Mouse (Mus musculus) gonadal fat pad, adult 2 months (tissue): ENCODE data around the gene Cpm. TPM values are rescaled to one million over a fixed set of nuclear protein-coding genes. Genes with fewer than 3 reads are reported as not detected.
"Not testable (repeated sequence)": the region's sequence is repeated elsewhere in the genome, so short reads cannot be mapped to it uniquely, and the experiment has no call there.

ENCODE experiments used
- DNase-seq: peaks from one replicate; pipeline ENCODE4 v3.0.0-alpha.2; 2012; ENCODE audit warnings: low read depth
- polyA plus RNA-seq: library from polyadenylated mRNA; depleted of rRNA; stranded (reverse); fragments of >200 nt; gene quantifications from 2 replicates; pipeline ENCODE4 v1.2.3, GENCODE M21; 2012

Gene Cpm
- polyA plus RNA-seq, 1 experiment: 13.7 TPM

DNA sequence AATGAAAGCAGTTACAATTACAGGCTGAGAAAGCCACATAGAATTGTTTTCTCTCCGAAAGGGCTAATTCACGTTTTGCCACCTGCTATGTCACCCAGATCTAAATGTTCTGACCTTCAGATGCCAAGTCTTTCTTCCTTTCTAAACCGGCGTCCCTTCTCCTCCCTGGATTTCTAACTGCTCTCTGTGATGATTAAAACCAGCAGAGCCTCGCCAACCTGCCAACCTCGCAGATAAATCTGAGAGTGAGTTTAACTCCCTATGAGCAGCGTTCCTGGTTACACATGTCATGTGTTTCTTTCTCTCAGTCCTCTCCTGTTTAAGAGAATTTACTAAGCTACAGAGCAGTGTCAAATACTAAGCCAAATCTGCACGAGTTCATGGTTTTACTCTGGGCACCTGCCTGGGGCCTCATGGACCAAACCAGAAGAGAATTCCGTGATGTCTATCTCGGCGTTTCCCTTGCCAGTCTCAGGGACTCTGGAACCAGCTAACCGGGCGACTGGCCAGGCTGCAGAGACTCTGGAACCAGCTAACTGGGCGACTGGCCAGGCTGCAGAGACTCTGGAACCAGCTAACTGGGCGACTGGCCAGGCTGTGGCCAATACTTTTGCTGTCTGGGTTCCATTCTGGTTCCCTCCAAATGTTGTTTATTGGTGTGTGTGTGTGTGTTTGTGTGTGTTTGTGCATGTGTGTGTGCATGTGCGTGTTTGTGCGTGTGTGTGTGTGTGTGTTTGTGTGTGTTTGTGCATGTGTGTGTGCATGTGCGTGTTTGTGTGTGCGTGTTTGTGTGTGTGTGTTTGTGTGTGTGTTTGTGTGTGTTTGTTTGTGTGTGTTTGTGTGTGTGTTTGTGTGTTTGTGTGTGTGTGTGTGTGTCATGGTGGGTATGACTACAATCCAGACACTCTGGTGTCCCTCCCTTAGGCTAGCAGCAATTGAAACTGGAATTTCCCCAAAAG lies 89.1 kb downstream of the Cpm start:
- DNase-seq: no peak

DNA sequence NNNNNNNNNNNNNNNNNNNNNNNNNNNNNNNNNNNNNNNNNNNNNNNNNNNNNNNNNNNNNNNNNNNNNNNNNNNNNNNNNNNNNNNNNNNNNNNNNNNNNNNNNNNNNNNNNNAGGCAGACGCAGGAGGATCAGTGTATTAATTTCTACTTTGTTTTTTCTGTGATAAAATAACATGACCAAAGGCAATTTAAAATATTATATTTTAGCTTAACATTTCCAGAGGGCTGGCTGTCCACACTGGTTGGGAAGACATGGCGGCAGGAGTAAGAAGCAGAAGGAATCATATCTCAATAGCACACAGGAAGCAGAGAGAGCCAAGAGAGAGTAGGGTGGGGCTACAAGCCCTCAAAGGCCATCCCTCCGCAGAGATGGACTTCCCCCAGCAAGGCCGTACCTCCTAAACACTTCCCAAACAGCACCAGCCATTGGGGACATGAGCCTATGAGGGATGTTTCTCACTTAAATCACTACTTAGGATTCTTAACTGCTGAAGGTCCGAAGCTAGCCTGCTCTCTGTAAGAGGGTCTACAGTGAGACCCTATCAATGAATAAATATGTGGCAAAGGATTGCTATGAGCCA lies 94.9 kb downstream of the Cpm start:
- no peak for DNase-seq

DNA sequence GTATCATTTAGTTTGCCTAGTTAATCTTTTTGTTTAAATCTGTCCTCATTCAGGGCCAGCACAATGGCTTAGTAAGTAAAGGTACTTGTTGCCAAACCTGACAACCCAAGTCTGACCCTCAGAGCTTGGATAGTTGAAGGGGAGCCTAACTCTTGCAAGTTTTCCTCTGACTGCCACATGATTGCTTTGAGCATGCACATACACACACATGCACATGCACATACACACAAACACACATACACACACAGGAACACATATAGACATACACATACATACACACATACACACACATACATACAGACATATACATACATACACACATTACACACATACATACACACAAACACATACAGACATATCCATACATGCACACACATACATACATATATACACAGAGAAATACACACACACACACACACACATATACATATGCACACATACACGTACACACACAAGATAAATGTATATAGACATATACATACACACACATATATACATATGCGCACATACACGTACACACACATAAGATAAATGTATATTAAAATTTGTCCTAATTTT lies 95.6 kb downstream of the Cpm start:
- DNase-seq: no peak

DNA sequence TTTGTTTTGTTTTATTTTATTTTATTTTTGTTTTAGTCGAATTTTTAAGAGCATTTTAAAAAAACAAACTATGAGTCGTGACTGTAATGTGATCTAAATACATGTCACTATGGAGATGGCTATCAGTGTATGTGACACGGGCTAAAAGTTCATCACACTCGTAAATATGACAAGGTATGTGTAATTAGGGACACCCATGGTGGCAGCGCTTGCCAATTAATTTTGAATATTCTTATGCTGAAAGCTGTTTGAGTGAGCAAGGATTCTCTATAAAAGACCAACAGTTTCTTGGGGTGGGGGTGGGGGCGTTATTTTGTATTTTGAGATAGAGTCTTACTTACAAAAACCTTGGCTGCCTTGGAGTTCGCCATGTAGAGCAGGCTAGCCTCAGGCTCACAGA lies 96.4 kb downstream of the Cpm start:
- no peak for DNase-seq

DNA sequence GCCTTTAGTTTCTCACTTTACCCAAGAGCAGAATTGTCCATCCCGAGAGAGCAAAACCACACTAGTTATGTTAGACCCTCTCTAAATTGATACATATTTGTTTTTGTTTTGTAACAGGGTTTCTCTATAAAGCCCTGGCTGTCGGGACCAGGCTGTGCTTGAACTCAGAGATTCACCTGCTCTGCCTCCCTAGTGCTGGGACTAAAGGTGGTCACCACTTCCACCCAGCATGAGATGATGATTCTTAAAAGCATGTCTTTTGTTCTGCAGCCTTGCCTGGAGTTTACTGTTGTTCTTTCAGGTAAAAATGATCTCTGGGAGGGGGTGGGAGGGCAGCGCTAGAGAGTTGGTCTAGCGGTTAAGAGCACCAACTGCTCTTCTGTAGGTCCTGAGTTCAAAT lies 97.0 kb downstream of the Cpm start:
- no peak for DNase-seq

DNA sequence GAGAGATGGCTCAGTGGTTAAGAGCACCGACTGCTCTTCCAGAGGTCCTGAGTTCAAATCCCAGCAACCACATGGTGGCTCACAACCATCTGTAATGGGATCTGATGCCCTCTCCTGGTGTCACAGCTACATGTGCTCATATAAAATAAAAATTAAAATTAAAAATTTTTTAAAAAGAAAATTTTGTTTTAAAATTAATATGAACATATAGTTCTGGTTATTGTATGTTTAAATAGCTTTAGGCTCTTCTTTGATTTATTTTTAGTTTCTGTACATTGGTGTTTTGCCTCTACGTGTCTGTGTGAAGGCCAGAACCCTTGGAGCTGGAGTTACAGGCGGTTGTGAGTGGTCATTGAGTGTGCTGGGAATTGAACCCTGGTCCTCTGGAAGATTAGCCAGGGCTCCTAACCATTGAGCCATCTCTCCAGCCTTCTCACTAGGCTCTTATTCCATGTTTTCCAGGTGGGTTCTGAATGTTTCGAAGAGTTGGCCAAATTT lies 97.6 kb downstream of the Cpm start:
- no peak for DNase-seq

DNA sequence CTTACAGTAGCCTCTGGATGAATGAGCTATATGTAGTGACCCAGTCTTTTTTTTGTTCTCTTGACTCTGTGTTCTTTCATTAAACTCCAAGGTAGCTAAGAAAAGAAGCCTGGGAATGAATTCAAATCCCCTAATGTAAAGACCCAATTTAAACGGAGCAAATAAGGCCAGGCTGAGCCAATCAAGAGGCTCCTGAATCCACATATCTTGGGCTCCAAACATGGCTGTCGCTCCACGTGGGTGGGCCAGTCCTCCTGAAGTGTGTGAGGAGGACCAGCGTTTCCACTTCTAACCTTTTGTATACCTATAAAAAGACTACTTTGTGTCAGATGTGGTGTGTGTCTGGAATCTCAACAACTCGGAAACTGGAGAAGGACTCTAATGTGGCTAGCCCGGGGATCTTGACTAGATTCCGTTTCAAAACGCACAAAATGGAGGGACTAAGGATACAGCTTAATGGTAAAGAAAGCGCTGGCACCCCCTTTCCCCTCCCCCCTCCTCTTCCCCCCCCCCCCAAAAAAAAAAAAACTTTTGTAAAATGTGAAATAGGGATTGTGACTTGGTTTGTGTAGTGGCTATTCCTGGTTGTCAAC lies 98.3 kb downstream of the Cpm start:
- DNase-seq: no peak

DNA sequence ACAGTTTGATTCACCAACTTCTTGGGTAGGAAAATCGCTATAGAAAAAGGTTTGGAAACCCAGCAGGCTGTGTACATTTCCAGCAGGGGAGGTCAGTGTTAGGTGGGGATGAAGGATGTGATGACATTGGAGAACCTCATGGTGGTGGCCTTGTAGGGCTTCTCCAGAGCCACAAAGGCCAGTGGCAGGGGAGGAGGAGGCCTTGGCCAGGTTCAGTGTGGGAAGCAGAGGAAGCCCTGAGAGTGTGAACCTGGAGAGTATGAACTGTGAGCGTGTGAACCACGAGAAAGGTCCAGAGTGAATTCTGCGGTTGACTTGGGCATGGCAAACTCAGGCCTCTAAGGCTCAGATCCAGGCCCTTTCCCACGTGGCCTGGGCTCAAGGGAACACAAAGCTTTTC lies 99.3 kb downstream of the Cpm start:
- no peak for DNase-seq

DNA sequence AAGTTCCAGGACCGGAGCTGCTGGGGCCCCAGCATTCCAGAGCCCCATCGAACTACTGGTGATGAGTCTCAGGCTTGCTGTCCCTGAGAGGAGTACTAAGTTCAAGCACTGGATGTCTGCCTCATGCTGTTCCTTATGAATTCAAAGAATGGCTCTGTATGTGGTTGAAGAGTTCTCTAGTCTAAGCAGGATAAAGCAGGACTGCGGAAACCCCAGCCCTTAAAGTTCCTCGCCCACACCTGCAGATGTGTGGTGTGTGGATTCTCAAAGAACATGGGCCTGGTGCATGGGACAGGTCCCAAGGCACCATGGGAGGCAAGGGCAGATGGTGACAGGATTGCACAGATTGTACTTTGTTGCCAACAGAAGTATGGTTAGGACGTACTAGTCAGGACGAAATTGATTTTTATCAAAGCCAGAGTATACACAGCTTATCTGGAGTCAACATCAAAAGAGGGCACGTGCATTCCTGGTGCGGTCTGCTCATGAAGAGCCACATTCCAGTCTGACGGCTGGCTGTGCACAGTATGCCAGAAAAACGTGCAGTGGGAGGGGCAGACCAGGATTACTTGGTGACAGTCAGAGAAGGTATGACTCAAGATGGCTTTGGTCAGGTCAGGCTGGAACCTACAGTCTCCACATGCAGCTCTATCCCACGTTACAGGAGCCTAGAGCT lies 100.0 kb downstream of the Cpm start:
- no peak for DNase-seq

DNA sequence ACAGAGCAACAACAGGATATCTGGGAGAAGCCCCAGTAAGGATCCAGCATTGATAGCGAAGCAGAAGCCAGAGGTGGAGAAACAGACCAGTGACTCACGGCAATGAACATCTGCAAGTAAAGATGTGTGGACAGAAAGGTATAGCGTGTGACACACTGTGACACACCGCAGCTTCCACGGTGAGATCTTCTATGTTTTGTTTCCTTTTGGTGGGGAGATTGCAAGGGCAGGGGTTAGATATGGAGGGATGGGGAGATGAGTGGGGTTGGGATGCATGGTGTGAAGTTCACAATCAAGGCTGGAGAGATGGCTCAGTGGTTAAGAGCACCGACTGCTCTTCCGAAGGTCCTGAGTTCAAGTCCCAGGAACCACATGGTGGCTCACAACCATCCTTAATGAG lies 100.8 kb downstream of the Cpm start:
- DNase-seq: no peak

DNA sequence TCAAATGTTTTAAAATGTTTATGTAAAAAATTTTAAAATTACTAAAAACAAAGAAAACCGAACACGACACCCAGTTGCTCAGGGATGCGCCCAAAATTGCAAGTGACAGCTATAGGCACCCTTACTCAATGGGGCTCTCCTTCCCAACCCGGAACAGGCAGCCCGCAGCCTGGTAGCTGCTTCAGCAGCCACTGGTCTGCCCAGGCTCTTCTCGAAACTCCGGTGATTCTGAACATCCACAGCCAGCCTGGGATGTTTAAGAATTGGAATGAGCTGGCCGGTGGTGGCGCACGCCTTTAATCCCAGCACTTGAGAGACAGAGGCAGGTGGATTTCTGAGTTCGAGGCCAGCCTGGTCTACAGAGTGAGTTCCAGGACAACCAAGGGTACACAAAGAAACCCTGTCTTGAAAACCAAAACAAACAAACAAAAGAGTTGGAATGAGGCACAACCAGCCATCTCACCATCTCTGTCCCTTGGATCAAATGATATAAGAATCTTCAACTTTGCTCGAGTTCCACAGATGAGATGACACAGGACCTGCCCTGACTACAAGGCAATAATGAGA lies 101.4 kb downstream of the Cpm start:
- no peak for DNase-seq

DNA sequence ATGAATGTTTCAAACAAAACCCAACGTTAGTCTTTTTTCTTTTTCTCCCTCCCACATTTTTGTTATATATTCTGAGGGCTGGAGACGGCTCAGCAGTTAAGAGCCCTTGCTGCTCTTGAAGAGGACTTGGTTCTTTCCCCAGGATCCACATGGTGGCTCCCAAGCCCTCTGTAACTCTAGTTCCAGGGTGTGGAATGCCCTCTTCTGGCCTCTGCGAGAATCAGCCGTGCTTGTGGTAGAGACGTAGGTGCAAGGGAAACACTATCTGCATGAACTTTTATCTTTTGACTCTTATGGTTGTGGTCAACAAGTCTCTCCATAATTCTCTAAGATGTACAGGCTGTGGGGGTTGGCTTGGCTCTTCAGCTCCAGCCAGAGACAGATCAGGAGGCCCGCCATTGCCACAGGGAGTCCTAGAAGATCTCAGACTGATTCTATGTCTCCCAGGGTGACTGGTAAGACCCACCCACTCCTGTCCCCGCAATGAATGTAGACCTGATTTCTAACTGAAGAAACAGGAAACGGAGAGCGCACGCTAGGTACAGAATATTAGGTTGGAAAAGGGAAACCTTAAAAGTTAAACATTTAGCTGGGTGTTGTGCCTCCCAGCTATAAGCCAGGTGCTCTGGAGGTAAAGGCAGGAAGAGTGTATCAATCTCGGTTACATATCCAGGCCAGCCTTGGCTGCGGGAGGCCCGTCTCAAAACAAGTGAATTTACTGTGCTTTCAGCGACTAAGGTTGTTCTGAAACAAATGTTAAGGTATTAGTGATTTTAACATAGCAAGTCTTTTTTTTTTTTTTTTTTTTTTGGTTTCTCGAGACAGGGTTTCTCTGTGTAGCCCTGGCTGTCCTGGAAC lies 102.2 kb downstream of the Cpm start:
- DNase-seq: no peak

DNA sequence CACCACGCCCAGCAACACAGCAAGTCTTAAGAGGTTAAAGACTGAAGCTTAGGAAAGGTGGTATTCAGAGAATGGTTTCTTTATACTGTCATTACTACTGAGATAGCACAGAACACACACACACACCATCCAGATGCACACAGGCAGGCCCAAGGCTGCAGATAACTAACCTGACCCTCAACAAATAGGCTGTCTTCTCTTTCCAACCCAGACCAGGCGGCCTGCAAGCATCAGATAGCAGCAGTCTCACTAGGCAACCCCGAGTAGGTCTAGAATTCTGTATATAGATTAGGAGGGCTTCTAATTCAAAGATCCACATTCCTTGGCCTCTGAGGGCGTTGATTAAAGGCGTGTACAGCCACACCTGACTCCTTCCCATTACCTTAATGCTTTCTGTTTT lies 102.9 kb downstream of the Cpm start:
- DNase-seq: no peak

DNA sequence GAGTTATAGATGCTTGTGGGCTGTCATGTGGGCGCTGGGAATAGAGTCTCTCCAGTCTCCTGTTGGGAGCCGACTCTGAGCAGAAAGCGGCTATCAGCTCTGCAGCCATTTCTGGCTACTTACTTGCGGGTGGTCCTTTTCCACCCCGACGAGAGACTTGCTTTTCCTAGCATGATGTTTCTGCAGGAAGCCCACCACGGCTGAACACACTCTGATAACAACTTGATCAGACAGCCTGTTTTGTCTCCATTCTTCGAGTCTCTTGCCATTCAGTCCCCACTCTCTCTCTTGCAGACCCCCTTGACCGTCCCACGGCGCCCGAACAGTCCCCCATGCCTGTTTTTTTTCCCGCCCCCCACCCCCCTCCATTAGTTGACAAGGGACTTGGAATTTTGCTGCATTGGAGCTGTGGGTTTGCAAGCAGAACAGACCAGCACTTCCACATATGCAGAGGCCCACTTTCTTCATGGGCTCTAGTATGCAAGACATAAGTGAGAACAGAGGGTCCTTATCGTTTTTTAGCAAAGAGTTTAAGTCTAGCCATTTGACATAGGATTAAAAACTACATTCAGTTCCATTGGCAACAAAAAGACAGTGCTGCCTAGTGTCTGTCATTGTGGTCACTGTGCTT lies 103.8 kb downstream of the Cpm start:
- DNase-seq: no peak

DNA sequence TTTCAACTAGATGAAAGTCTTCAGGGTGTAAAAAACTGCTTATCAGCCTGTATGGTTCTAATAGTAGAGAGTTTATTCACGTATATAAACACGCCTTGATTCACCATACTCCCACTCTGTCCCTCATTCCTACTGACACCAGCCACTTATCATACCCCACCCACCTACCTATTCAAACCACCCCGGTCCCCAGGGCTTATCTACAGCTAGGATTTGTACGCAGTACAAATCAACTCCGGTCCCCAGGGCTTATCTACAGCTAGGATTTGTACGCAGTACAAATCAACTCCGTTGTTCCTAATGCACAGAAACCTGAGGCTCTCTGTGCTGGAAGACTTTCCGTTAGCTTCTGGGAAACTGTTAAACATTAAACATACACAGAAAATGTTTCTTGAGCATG lies 104.3 kb downstream of the Cpm start:
- not testable (repeated sequence) for DNase-seq

DNA sequence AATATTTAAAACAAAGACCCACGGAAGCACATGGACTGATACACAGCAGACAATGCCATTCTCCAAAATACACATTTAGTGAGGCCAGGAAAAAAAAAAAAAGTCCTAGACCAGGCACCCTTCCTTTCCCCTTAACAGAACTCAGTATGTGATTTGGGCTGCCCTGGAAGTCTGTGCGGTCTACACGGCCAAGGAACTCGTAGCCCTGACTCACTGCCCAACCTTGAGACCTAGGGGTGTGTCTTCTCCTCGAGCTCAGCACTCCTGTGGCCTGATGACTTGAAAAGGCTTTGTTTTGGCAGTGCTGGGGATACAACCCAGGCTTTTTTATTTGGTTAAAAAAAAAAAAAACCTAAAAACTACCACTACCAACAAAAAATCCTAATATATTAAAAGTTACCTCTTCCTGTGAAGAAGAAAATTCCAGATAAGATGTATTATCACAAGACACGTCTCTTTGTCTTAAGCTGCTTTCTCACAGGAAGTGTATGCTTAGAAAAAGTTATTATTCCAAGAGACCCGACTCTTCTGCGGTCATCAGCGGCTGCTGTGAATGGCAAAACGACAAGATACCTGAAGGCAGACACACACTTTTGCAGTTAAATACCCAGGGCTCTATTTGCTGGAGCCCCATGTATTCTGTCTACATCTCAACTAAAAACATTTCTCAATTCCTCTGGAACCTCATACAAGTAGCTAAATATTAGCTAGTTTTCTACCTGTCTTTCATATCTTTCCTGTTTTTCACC lies 105.0 kb downstream of the Cpm start:
- DNase-seq: not testable (repeated sequence)

DNA sequence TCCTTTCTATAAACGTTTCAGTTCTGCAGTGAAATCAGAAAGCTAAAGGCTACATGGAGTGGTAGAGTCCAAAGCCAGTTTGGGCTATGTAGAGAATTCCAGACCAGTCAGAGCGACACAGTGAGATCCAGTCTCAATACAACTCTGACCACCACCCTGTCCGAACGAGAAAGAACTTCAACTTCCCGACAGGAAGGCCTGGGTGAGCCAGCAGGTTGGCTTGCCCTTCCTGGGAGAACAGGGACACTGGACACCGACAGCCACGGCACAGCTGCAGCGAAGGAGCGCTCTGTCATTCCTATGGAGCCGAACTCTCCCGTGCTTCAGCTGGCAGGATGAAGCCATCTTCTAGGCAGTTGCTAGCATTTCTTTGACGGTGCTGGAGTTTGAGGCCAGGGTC lies 106.1 kb downstream of the Cpm start:
- DNase-seq: not testable (repeated sequence)

DNA sequence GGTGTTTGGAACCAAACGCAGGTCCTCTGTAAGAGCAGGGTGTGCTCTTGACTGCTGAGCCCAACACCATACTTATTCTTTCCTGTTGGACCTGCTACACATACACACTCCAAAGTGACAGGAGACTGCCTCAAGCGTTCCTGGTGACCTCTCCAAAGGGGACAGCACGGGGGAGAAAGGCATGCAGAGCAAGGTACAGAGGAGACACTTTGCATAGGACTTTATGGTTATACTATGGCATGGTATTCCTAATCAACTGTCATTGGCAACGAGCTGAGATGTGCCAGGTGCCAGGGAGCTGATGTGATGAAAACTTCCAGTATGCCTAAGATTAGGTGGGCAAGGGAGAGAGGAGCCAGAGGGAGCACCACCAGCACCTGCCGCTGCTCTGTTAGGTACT lies 107.3 kb downstream of the Cpm start:
- no peak for DNase-seq
